Mouse (Mus musculus) c-Kit-positive CD71-positive TER-119-positive erythroid progenitor cells, embryonic 14.5 days (primary cell): ENCODE measurements around the gene Lemd2.

Experiments
- DNase-seq: peaks from one replicate; pipeline ENCODE4 v3.0.0-alpha.2; 2013; ENCODE audit warnings: low spot score

Gene Lemd2

GRCm38 (mm10) chr17:27227258-27227657 is 23.0 kb upstream of the Lemd2 start:
- no peak for DNase-seq

GRCm38 (mm10) chr17:27226701-27227100 is 22.4 kb upstream of the Lemd2 start:
- no peak for DNase-seq

GRCm38 (mm10) chr17:27225801-27226200 is 21.5 kb upstream of the Lemd2 start:
- no peak for DNase-seq

- DNase-seq = no peak
These were observed 19.6 kb upstream of the Lemd2 start for GRCm38 (mm10) chr17:27223821-27224220.

- DNase-seq = no peak
These were observed 17.3 kb upstream of the Lemd2 start for GRCm38 (mm10) chr17:27221562-27221961.

GRCm38 (mm10) chr17:27218916-27219315 is 14.6 kb upstream of the Lemd2 start:
- no peak for DNase-seq

- DNase-seq = no peak
These were observed 14.1 kb upstream of the Lemd2 start for GRCm38 (mm10) chr17:27218364-27218763.

GRCm38 (mm10) chr17:27212768-27213525 is 8.7 kb upstream of the Lemd2 start:
- DNase-seq = no peak

- no peak for DNase-seq
These were observed 7.7 kb upstream of the Lemd2 start for GRCm38 (mm10) chr17:27212006-27212405.

GRCm38 (mm10) chr17:27207113-27207707 is 2.9 kb upstream of the Lemd2 start:
- DNase-seq = no peak

- DNase-seq = peak; percentile 43
These were observed 753 bp downstream of the Lemd2 start for GRCm38 (mm10) chr17:27203358-27204074.

- no peak for DNase-seq
These were observed 1.3 kb downstream of the Lemd2 start for GRCm38 (mm10) chr17:27202919-27203357.

- DNase-seq = peak; percentile 40
These were observed 2.3 kb downstream of the Lemd2 start for GRCm38 (mm10) chr17:27201981-27202380.

- no peak for DNase-seq
These were observed 3.5 kb downstream of the Lemd2 start for GRCm38 (mm10) chr17:27200801-27201200.

GRCm38 (mm10) chr17:27199864-27200263 is 4.4 kb downstream of the Lemd2 start:
- DNase-seq = no peak

- DNase-seq = no peak
These were observed 5.1 kb downstream of the Lemd2 start for GRCm38 (mm10) chr17:27199205-27199604.

- no peak for DNase-seq
These were observed 8.1 kb downstream of the Lemd2 start for GRCm38 (mm10) chr17:27196206-27196605.

GRCm38 (mm10) chr17:27194258-27195185 is 9.7 kb downstream of the Lemd2 start:
- peak; percentile 73 for DNase-seq

- no peak for DNase-seq
These were observed 12.5 kb downstream of the Lemd2 start for GRCm38 (mm10) chr17:27191804-27192203.

GRCm38 (mm10) chr17:27191189-27191588 is 13.1 kb downstream of the Lemd2 start:
- no peak for DNase-seq

- peak; percentile 60 for DNase-seq
These were observed 14.5 kb downstream of the Lemd2 start for GRCm38 (mm10) chr17:27189640-27190216.
